Mouse (Mus musculus) E14TG2a.4 (cell line): ENCODE measurements around the gene Lama2.

Source experiments
- CTCF ChIP-seq: conservative IDR thresholded peaks from 2 replicates; pipeline ENCODE4 v1.5.1; 2014; ENCODE audit warnings: low read length
- POU5F1 ChIP-seq: IDR thresholded peaks from 2 replicates; pipeline ENCODE4 v1.6.1; 2014; ENCODE audit warnings: low read length, borderline replicate concordance

DNA sequence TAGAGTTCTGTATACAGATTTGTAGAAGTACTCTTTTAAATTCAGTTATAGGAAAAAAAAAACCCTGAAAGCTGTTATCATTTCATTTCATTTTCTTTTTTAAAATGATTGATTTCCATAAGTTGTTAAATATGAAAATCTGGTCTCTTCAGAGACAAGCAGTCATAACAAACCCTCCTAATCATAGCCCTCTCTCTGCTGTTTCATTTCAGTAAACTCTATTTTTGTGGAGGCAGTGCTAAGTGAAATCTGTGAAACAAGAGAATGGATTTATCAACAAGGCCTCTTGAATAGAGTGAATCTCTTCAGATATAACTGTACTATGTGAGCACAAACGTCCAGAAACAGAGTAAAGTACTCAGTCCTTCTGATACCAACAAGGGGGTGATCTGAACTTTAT lies 577.7 kb downstream of the Lama2 start:
- no peak for TF ChIP-seq CTCF
- TF ChIP-seq POU5F1: no peak
